Mouse (Mus musculus) ES-E14 (cell line): ENCODE measurements around the gene Car3.

Source experiments
- ZC3H11A ChIP-seq: IDR thresholded peaks from 2 replicates; pipeline ENCODE4 v1.6.1; 2012; ENCODE audit warnings: low read depth, mild to moderate bottlenecking, inconsistent platforms, low read length, borderline replicate concordance
- ZNF384 ChIP-seq: IDR thresholded peaks from 2 replicates; pipeline ENCODE4 v1.6.1; 2012; ENCODE audit warnings: low read depth, low read length, inconsistent platforms

DNA sequence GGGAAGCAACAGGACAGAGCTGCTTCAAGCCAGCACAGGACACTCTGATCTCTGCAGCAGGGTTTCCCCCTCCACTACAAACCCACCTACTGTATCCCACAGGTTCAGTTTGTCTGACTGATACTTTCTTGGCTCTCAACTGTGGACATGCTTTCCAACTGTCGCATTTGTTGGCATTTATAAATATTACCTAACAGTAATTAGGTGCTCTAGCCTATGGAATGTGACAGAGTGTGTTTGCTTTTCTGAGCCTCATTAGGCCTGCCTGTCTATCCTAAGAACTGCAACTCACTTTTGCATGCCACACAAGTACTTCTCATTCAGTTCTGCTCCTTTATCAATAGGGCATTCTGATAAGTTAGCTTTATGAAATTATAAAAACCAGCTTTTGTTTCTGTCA lies 8.9 kb upstream of the Car3 start:
- TF ChIP-seq ZC3H11A (no peak), ZNF384 (no peak)
